Mouse (Mus musculus) left cerebral cortex, adult 2 months (tissue): Measurements from ENCODE around the gene Arhgap8. TPM values are rescaled to one million over a fixed set of nuclear protein-coding genes. Genes with fewer than 3 reads are reported as not detected.
"Not testable (repeated sequence)": the region's sequence is repeated elsewhere in the genome, so short reads cannot be mapped to it uniquely, and the experiment has no call there.

Experiments used
- DNase-seq, 2 experiments: peaks; one replicate each; pipeline ENCODE4 v3.0.0; 2021 to 2022; ENCODE audit warnings: low spot score in 2 of 2, mixed read lengths in 1 of 2; ENCODE audit errors: extremely low spot score in 1 of 2
- H3K27ac ChIP-seq: fragments of 200-600 bp; 2 replicates; pipeline ENCODE4 v1.8.1; 2022
- H3K4me3 ChIP-seq: fragments of 200-600 bp; 2 replicates; pipeline ENCODE4 v1.8.1; 2022
- CTCF ChIP-seq: fragments of 200-600 bp; IDR thresholded peaks from 2 replicates; pipeline ENCODE4 v1.8.1; 2022; ENCODE audit warnings: antibody characterized with exemption, mild to moderate bottlenecking, moderate library complexity
- intact Hi-C: fragments of 180-260 bp; cut with DNase I; formaldehyde crosslinking; loops from one replicate; pipeline ENCODE4 v1.15.1; 2025
- total RNA-seq, 2 experiments: library from RNA; stranded (reverse); gene quantifications; 2 replicates each; pipeline ENCODE4 v1.2.3; 2021

The Arhgap8 gene
- total RNA-seq, 2 experiments from 2014 or later = not detected

DNA sequence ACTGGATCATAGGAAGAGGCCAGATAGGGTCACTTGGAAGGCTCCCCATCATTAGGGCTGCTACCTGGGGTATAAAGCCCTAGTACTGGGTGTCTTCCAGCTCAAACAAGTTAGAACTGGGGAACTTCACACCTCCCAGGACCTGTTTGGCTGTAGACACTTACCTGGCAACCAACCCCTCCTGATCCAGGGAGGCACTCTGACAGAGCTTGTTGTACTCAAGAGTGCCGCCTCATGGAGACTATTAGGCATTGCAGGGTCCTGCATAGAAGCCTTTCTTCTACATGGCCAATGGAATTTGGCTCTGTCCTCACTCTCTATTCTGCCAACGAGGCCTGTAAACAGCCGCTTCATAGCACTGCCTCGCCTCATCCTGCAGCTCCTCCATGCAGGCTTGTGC is 17.9 kb upstream of the Arhgap8 start:
- DNase-seq = peak in 1 of 2 experiments; percentile 17
- no peak overlapping the region for H3K4me3 ChIP-seq
- TF ChIP-seq CTCF = peak; percentile 73
- H3K27ac ChIP-seq = no peak overlapping the region
- intact Hi-C loops = loop anchor here (2.0 kb wide), 1 partner anchor 27 kb away; no protein-coding TSS in a partner anchor

DNA sequence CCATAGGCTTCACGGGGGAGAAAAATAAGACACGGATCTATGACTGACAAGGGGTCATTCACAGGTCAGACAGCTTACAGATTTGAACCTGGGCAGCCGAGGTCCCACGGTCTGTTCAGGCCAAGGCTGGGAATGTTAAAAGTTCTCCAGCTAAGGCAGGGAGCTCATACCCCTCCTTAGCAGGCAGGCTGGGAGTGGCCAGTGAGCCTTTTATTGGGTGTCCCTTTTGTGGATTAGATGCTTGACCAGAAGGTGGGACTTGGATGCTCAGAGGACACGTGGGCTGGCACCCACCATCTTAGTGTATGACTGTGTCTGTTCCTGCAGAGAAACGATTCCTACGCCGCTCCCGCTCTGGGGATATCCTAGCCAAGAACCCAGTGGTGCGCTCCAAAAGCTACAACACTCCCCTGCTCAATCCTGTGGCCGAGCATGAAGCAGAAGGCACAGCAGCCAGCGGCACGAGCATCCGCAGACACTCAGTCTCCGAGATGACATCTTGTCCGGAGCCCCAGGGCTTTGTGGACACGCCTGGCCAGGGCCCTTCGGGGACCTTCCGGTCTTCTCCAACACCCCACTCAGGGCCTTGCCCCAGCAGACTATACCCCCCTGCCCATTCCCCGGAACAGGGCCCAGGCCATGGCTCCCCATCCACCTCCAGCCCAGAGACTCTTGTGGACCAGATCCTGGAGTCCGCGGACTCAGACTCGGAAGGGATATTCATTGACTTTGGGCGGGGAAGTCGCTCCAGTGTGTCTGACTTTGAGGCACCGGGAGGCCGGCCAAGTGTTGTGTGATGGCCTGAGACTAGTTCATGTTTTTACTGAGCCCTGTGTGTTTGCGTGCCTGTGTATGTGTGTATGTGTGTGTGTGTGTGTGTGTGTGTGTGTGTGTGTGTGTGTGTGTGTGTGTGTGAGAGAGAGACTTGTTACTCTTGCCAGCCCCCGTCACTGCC is 17.2 kb upstream of the Arhgap8 start:
- TF ChIP-seq CTCF = no peak
- Histone ChIP-seq H3K4me3 (no peak overlapping the region), H3K27ac (no peak overlapping the region)
- DNase-seq = no peak
- intact Hi-C loops = no loop called here

DNA sequence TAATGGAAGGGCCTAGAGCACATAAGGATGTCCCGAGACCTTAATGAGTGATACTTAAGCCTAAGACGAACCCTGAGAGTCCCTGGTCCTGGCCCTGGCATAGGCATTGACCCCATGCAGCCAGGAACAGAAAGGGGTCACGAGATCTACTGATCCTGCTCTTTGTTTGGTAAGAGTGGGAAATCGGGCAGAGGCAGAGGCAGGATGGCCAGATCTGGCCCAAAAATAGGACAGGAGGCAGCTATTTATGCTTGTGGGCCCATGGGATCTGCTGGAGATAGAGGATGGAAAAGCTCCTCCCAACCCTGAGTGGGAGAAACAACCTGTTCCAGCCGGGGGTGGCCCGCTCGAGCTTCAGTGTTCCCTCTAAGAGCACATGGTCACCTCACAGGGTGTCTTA is 15.9 kb upstream of the Arhgap8 start:
- H3K27ac ChIP-seq = no peak overlapping the region
- no peak for TF ChIP-seq CTCF
- H3K4me3 ChIP-seq = no peak overlapping the region
- intact Hi-C loops = no loop called here
- no peak for DNase-seq

DNA sequence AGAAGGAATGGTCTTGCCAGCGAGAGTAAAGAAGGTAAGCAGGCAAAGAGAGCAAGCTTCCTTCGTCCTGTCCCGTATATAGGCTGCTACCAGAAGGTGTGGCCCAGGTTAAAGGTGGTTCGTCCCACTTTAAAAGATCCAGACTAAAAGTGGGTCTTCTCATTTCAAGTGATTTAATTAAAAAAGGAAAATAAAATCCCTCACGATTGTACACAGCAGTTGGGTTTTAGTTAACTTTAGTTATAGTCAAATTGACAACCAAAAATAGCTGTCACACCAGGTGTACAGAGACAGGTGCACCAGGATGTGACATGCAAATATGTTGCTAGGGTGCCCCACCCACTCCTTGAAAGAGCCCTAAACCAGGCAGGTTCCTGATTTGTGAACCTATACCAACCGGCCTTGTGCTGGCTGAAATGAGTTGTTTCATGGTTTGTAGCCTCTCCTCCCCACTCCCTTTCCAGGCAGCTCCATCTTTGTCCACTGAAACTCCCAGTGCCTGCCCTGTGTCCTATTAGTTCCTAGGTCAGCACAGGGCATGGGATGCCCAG is 14.4 kb upstream of the Arhgap8 start:
- DNase-seq = no peak
- no peak for TF ChIP-seq CTCF
- no peak overlapping the region for H3K4me3 ChIP-seq
- intact Hi-C loops = no loop called here
- no peak overlapping the region for H3K27ac ChIP-seq

DNA sequence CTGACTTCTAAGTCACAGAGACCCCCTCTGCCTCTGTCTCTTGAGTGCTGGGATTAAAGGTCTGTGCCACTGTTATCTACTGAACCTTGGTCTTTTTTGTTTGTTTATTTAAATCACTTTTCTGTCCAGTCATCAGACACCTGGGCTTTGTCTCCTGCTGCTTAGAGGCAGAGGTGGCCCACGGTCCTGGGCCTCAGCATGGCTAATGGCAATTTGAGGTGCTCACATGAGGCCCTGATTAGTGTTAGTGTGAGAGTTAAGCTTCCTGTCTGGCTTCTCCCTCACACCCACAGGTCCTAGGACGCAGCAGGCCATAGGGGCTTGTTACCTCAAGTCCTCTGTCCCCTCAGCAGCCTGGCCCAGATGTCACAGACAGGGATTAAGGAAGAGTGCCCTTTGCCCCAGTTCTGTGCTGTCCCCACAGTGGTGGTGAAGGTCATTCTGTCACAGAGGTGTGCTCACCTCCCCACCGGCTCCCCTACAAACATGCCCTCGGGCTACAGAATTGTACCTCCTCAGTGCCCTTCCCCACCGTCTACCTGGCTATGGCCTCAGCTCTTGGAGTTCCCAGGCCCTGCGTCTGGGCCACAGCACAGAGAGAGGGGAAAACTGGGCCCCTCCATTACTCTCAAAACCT is 12.8 kb upstream of the Arhgap8 start:
- intact Hi-C loops = no loop called here
- Histone ChIP-seq H3K4me3 (no peak overlapping the region), H3K27ac (no peak overlapping the region)
- no peak for TF ChIP-seq CTCF
- DNase-seq = no peak

DNA sequence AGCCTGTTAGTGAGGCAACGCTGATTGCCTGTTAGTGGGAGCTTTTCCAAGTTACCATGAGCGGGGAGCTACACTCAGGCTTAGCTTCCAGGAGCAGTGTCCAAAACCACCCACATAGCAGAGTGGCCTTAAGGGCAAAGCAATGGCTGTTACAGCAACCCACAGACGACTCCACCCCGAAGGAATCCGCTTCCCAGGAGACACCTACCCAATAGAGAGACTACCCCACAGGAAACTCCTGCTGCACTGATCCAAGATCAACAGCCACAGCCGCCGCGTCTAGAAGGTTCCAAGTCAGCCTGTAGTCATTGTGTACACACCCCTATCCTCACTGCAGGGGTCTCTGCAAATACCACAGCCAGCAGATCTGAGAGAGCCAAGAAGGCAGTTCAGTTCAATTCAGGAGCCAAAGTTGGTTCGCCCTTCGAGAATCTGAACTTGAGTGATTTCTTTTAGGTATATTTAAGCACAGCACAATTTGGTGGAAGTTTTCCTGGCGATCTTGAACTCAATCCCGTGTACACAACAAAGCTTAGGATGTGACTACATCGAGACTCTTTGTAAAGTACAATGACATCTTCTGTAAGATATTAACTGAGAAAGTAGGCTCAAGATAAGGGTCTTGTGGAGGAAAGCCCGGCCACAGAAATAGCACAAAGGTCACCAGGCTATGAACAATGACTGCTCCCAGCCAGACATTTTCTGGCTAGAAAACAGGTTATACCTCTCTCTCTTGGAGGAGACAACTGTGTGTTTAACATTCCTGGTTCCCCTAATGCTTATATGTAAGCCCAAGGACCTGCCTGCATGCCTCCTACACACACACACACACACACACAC is 7.1 kb upstream of the Arhgap8 start:
- intact Hi-C loops = no loop called here
- no peak overlapping the region for H3K27ac ChIP-seq
- H3K4me3 ChIP-seq = no peak overlapping the region
- no peak for TF ChIP-seq CTCF
- DNase-seq = no peak

DNA sequence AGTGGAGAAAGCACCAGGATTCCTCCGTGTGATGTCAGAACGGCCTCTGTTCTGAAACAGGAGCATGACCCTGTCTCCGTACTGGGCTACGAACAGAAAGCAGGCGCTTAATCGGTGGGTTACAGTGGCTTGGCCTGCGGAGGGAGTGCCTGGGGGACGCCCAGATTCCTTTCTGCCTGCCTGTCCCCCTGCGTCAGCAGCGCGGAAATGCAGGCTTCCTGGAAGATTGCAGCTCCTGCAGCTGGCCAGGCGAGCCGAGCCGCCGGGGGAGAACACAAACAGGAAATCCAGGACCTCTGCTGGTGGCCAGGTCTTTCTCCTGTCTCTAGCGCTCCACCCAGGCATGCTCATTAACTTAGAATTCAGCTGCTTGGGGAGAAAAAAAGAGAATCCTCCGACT is 5.1 kb upstream of the Arhgap8 start:
- intact Hi-C loops = no loop called here
- Histone ChIP-seq H3K4me3 (peak overlapping the region; percentile 14), H3K27ac (peak overlapping the region; percentile 54; the same call in 1 of the 2 replicates)
- peak; percentile 33 to 41 for DNase-seq
- TF ChIP-seq CTCF = peak; percentile 37

DNA sequence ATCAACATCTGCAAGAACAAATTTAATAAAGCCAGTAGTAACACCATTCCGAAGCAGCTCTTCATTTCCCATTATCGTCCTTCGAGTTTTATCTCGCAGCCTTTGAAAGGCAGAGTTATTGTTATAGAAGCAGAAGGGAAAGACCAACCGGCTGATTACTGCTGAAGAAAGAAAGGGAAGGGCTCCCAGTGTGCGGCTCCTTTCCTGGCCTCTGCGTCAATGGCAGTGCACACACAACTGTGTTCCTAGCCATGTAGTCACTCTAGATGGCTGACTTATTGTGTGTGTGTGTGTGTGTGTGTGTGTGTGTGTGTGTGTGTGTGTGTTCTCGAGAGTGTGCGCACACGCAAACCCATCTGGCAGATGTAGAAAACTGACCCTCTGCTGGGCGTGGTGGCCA is 4.7 kb upstream of the Arhgap8 start:
- peak overlapping the region; percentile 14 for H3K4me3 ChIP-seq

DNA sequence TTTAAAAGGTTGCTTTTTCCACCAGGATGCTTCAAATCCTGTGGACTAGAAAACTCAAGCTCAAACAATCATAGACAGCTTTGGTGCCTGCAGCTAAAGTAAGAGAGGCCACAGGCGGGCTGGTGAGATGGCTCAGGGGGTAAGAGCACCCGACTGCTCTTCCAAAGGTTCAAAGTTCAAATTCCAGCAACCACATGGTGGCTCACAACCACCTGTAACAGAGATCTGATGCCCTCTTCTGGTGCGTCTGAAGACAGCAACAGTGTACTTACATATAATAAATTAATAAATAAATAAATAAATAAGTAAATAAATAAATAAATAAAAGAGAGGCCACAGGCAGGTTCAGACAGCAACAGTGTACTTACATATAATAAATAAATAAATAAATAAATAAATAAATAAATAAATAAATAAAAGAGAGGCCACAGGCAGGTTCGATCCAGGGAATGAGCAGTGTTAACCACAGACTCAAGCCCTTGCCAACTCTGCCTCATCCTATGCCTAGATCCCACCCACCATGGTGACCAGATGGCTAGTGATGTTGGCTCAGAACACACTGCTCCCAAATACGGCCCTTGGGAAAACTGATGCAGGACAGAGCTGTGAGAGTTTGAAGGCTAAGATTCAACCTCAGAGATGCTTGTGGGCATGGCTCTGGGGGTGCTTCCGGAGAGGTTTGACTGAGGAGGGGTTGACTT is 2.1 kb upstream of the Arhgap8 start:
- H3K27ac ChIP-seq, DNase-seq, H3K4me3 ChIP-seq, intact Hi-C loops: not testable (repeated sequence)

More for the DNA sequence above, 4.7 kb upstream of the Arhgap8 start:
- DNase-seq = no peak
- intact Hi-C loops = no loop called here
- 0 out of 2 replicates have a peak overlapping the region, but pooled peaks have one; percentile 24 for H3K27ac ChIP-seq
- no peak for TF ChIP-seq CTCF

DNA sequence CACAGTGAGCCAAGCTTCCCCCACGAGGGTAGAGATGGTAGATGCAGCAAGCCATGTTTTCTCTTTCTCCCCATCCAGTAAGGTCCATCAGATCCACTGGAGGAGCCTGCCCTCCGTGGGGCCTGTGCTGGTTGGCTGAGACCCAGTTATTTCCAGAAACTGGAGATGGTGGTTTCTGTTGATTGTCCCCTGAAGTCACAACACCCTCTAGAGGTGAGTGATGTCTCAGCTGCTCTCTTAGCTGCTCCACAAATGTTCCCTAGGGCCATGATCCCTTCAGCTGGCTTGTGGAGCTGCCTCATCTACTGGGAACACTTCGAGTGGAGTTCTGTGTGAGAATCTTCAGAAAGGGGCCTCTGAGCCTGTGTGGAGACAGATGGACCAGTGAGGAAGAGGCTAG is 1.1 kb upstream of the Arhgap8 start:
- intact Hi-C loops = no loop called here

More for the DNA sequence above, 1.1 kb upstream of the Arhgap8 start:
- H3K4me3 ChIP-seq = no peak overlapping the region
- no peak for DNase-seq
- no peak overlapping the region for H3K27ac ChIP-seq
- TF ChIP-seq CTCF = no peak; the same call in none of the 2 replicates
